Mouse (Mus musculus): ENCODE data around the gene Naf1. TPM values are rescaled to one million over a fixed set of nuclear protein-coding genes. Genes with fewer than 3 reads are reported as not detected.
A peak's percentile ranks its signal among the peaks of the same experiment; 100 is the strongest.

The Naf1 gene
- polyA plus RNA-seq, 1 experiment from 2014 or later: 2.4 TPM

GRCm38 (mm10) chr8:66906116-66906515 is 46.1 kb downstream of the Naf1 start:
- Histone ChIP-seq H3K4me3 (no peak overlapping the region), H3K4me1 (peaks cover 5% of the 10 kb centered on the region; the same call in 1 of the 2 replicates), H3K9me3 (no peaks in the 10 kb centered on the region), H3K27ac (replicated peaks) (no peak overlapping the region), H3K27me3 (no peaks in the 10 kb centered on the region), H3K4me2 (replicated peaks) (no peak overlapping the region), H3K36me3 (no peaks in the 10 kb centered on the region), H3K9ac (replicated peaks) (no peak overlapping the region)
- no peak for ATAC-seq (replicated peaks)
- 85% methylated on average over 8 of the region's 8 CpGs for WGBS

DNA sequence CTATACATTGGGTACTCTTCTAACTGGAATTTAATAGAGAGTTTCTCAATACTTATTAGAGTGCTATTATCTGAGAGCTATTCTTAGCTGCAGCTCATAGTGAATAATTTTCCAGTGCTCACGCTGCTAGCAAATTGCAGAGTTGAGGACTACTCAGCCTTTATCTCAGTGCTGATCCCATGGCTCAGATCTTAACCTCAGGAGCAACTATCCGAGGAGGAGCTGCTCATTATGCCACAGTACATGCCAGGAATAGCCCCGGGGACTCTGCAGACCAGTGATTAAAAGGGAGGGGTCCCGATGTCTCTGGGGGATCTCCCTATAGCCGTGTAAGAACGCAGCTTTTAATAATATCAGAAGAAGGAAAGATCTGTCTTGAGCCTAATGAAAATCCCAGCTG is 50.7 kb downstream of the Naf1 start:
- Histone ChIP-seq H3K36me3 (no peaks in the 10 kb centered on the region), H3K27ac (replicated peaks) (peak overlapping the region; percentile 68), H3K9ac (replicated peaks) (0 out of 2 replicates have a peak overlapping the region, but pooled peaks have one; percentile 22), H3K4me1 (peaks cover 5% of the 10 kb centered on the region; the same call in 1 of the 2 replicates), H3K4me3 (no peak overlapping the region), H3K27me3 (no peaks in the 10 kb centered on the region), H3K4me2 (replicated peaks) (no peak overlapping the region), H3K9me3 (no peaks in the 10 kb centered on the region)
- ATAC-seq (replicated peaks): peak; percentile 73
- WGBS: 12% methylated on average over 6 of the region's 6 CpGs

GRCm38 (mm10) chr8:66913616-66914536 is 53.9 kb downstream of the Naf1 start:
- H3K9me3 ChIP-seq: no peaks in the 10 kb centered on the region
- H3K4me1 ChIP-seq: peaks cover 9% of the 10 kb centered on the region; the same call in 1 of the 2 replicates
- no peaks in the 10 kb centered on the region for H3K36me3 ChIP-seq
- H3K4me3 ChIP-seq: no peak overlapping the region
- H3K27ac ChIP-seq (replicated peaks): no peak overlapping the region
- H3K4me2 ChIP-seq (replicated peaks): no peak overlapping the region
- no peak for ATAC-seq (replicated peaks)
- no peak overlapping the region for H3K9ac ChIP-seq (replicated peaks)
- WGBS: 71% methylated on average over 14 of the region's 14 CpGs
- no peaks in the 10 kb centered on the region for H3K27me3 ChIP-seq

GRCm38 (mm10) chr8:66916056-66916455 is 56.0 kb downstream of the Naf1 start:
- Histone ChIP-seq H3K27me3 (no peaks in the 10 kb centered on the region), H3K27ac (replicated peaks) (no peak overlapping the region), H3K36me3 (no peaks in the 10 kb centered on the region), H3K9ac (replicated peaks) (no peak overlapping the region), H3K9me3 (no peaks in the 10 kb centered on the region), H3K4me1 (0 out of 2 replicates have a peak, but pooled peaks cover 4% of the 10 kb centered on the region), H3K4me3 (no peak overlapping the region), H3K4me2 (replicated peaks) (no peak overlapping the region)
- no peak for ATAC-seq (replicated peaks)
- WGBS: 53% methylated on average over 7 of the region's 7 CpGs

- Histone ChIP-seq H3K4me1 (0 out of 2 replicates have a peak, but pooled peaks cover 3% of the 10 kb centered on the region), H3K4me3 (no peak overlapping the region), H3K27me3 (no peaks in the 10 kb centered on the region), H3K36me3 (no peaks in the 10 kb centered on the region), H3K4me2 (replicated peaks) (no peak overlapping the region), H3K27ac (replicated peaks) (no peak overlapping the region), H3K9ac (replicated peaks) (no peak overlapping the region), H3K9me3 (no peaks in the 10 kb centered on the region)
- peak; percentile 54; the same call in 1 of the 2 replicates for ATAC-seq (replicated peaks)
- 74% methylated on average over 6 of the region's 6 CpGs for WGBS
Observed at GRCm38 (mm10) chr8:66917695-66918467, 57.9 kb downstream of the Naf1 start.

GRCm38 (mm10) chr8:66918471-66918870 is 58.5 kb downstream of the Naf1 start:
- 0 out of 2 replicates have a peak, but pooled peaks cover 3% of the 10 kb centered on the region for H3K4me1 ChIP-seq
- ATAC-seq (replicated peaks): 0 out of 2 replicates have a peak, but pooled peaks have one; percentile 23
- H3K27ac ChIP-seq (replicated peaks): no peak overlapping the region
- H3K4me3 ChIP-seq: no peak overlapping the region
- 69% methylated on average over 4 of the region's 4 CpGs for WGBS
- H3K36me3 ChIP-seq: no peaks in the 10 kb centered on the region
- no peaks in the 10 kb centered on the region for H3K27me3 ChIP-seq
- H3K9ac ChIP-seq (replicated peaks): no peak overlapping the region
- no peaks in the 10 kb centered on the region for H3K9me3 ChIP-seq
- no peak overlapping the region for H3K4me2 ChIP-seq (replicated peaks)

DNA sequence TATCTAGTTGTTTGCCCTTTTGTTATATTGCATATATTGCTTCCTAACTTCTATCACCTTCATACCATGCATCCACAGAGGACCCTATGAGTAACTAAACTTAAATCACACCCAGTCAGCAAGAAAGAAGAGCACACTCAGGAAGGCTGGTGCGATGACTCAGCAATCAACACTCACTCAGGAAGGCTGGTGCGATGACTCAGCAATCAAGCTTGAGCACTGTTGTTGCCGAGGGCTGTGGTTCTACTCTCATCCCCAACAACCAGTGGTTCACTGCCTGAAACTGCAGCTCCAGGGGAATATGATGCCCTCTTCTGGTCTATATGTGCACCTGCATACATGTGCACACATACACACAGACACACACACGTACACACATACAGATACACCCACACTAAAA is 73.7 kb downstream of the Naf1 start:
- H3K4me1 ChIP-seq: no peaks in the 10 kb centered on the region
- no peak overlapping the region for H3K4me3 ChIP-seq
- H3K27me3 ChIP-seq: no peaks in the 10 kb centered on the region
- ATAC-seq (replicated peaks): no peak
- no peak overlapping the region for H3K9ac ChIP-seq (replicated peaks)
- no peak overlapping the region for H3K4me2 ChIP-seq (replicated peaks)
- 94% methylated on average over 4 of the region's 4 CpGs for WGBS
- no peaks in the 10 kb centered on the region for H3K9me3 ChIP-seq
- no peaks in the 10 kb centered on the region for H3K36me3 ChIP-seq
- no peak overlapping the region for H3K27ac ChIP-seq (replicated peaks)

GRCm38 (mm10) chr8:66936236-66936635 is 76.2 kb downstream of the Naf1 start:
- WGBS: 56% methylated on average over 3 of the region's 3 CpGs
- Histone ChIP-seq H3K4me2 (replicated peaks) (no peak overlapping the region), H3K9ac (replicated peaks) (no peak overlapping the region), H3K9me3 (no peaks in the 10 kb centered on the region), H3K4me3 (no peak overlapping the region), H3K4me1 (no peaks in the 10 kb centered on the region), H3K27ac (replicated peaks) (no peak overlapping the region), H3K27me3 (no peaks in the 10 kb centered on the region), H3K36me3 (no peaks in the 10 kb centered on the region)
- peak; percentile 78 for ATAC-seq (replicated peaks)

Other genes starting within 250 kb of the Naf1 start
- 0.20 and 0.41 TPM in 2 replicates for gene Npy5r, start 172.1 kb upstream of the Naf1 start, polyA plus RNA-seq (2015; fragmentation: Nextera tagmentation; extraction: Ambion mirVana)
- 5.5 and 5.6 TPM in 2 replicates for gene Npy1r, start 163.0 kb upstream of the Naf1 start, polyA plus RNA-seq (2015; fragmentation: Nextera tagmentation; extraction: Ambion mirVana)